Mouse (Mus musculus) limb, embryonic 10.5 days (tissue): ENCODE results near the gene Rbfox1. TPM values are rescaled to one million over a fixed set of nuclear protein-coding genes. Genes with fewer than 3 reads are reported as not detected.

ENCODE experiments used
- DNase-seq: peaks from one replicate; pipeline ENCODE4 v3.0.0-alpha.2; 2017; ENCODE audit warnings: low spot score
- H3K27ac ChIP-seq: fragments of 300-500 bp; sonication (generic); 2 replicates; pipeline ENCODE4 v1.5.1; 2016; ENCODE audit warnings: mild to moderate bottlenecking
- H3K27me3 ChIP-seq: fragments of 300-500 bp; sonication (generic); 2 replicates; pipeline ENCODE4 v1.6.1; 2016; ENCODE audit warnings: low read depth, mild to moderate bottlenecking; ENCODE audit not compliant: poor library complexity, severe bottlenecking
- H3K36me3 ChIP-seq: fragments of 300-500 bp; sonication (generic); 2 replicates; pipeline ENCODE4 v1.6.1; 2016; ENCODE audit warnings: mild to moderate bottlenecking, moderate library complexity
- H3K4me1 ChIP-seq: fragments of 300-500 bp; sonication (generic); 2 replicates; pipeline ENCODE4 v1.6.1; 2016
- H3K4me3 ChIP-seq: fragments of 300-500 bp; sonication (generic); 2 replicates; pipeline ENCODE4 v1.5.1; 2016; ENCODE audit warnings: mild to moderate bottlenecking, moderate library complexity
- H3K9me3 ChIP-seq: fragments of 300-500 bp; sonication (generic); replicated peaks from 2 replicates; pipeline ENCODE4 v1.6.1; 2016; ENCODE audit warnings: mild to moderate bottlenecking
- WGBS: fragments of 180-500 bp; shearing (Covaris S2); methylation state at CpG from one replicate; pipeline ENCODE4 v1.1.7; 2016; 5-methylcytosine and 5-hydroxymethylcytosine counted together
- polyA plus RNA-seq: library from polyadenylated mRNA; unstranded; fragments of >200 nt; fragmentation: Nextera tagmentation; extraction: Ambion mirVana; gene quantifications from 2 replicates; pipeline ENCODE4 v1.2.1, GENCODE M21; 2016

Gene Rbfox1
- polyA plus RNA-seq, 1 experiment from 2014 or later: 0.64 TPM

- DNase-seq: no peak
Observed at GRCm38 (mm10) chr16:6427292-6428281, 542.4 kb downstream of the Rbfox1 start.

GRCm38 (mm10) chr16:6430981-6431380 lies 545.8 kb downstream of the Rbfox1 start:
- WGBS: 89% methylated on average over 2 of the region's 2 CpGs
- no peak for DNase-seq
- H3K27me3 ChIP-seq: no peaks in the 10 kb centered on the region

More at GRCm38 (mm10) chr16:6427292-6428281, 542.4 kb downstream of the Rbfox1 start:
- Histone ChIP-seq H3K27me3 (no peaks in the 10 kb centered on the region), H3K27ac (no peak overlapping the region), H3K4me1 (no peaks in the 10 kb centered on the region), H3K36me3 (no peaks in the 10 kb centered on the region), H3K9me3 (no peaks in the 10 kb centered on the region), H3K4me3 (no peak overlapping the region)
- WGBS: 89% methylated on average over 12 of the region's 12 CpGs

GRCm38 (mm10) chr16:6436445-6436844 lies 551.3 kb downstream of the Rbfox1 start:
- no peak for DNase-seq
- WGBS: 71% methylated on average over 2 of the region's 2 CpGs
- Histone ChIP-seq H3K9me3 (no peaks in the 10 kb centered on the region), H3K4me1 (peaks cover 5% of the 10 kb centered on the region; the same call in 1 of the 2 replicates), H3K4me3 (no peak overlapping the region), H3K27ac (no peak overlapping the region), H3K36me3 (no peaks in the 10 kb centered on the region), H3K27me3 (no peaks in the 10 kb centered on the region)

More at GRCm38 (mm10) chr16:6430981-6431380, 545.8 kb downstream of the Rbfox1 start:
- Histone ChIP-seq H3K4me3 (no peak overlapping the region), H3K4me1 (no peaks in the 10 kb centered on the region), H3K27ac (no peak overlapping the region), H3K36me3 (no peaks in the 10 kb centered on the region), H3K9me3 (no peaks in the 10 kb centered on the region)

- WGBS: 27% methylated on average over 5 of the region's 5 CpGs
- peak overlapping the region; percentile 22; the same call in 1 of the 2 replicates for H3K4me3 ChIP-seq
- peak; percentile 49 for DNase-seq
- H3K36me3 ChIP-seq: no peaks in the 10 kb centered on the region
- H3K4me1 ChIP-seq: peaks cover 6% of the 10 kb centered on the region; the same call in 1 of the 2 replicates
- H3K9me3 ChIP-seq: no peaks in the 10 kb centered on the region
- no peak overlapping the region for H3K27ac ChIP-seq
- peaks cover 15% of the 10 kb centered on the region; the same call in 1 of the 2 replicates for H3K27me3 ChIP-seq
Observed at GRCm38 (mm10) chr16:6448250-6448649, 563.1 kb downstream of the Rbfox1 start.

GRCm38 (mm10) chr16:6455349-6455748 lies 570.2 kb downstream of the Rbfox1 start:
- no peak for DNase-seq
- 77% methylated on average over 3 of the region's 3 CpGs for WGBS

GRCm38 (mm10) chr16:6479094-6479590 lies 594.0 kb downstream of the Rbfox1 start:
- 76% methylated on average over 1 of the region's 1 CpGs for WGBS
- H3K4me3 ChIP-seq: no peak overlapping the region
- H3K27me3 ChIP-seq: peaks cover 30% of the 10 kb centered on the region; the same call in 1 of the 2 replicates
- no peaks in the 10 kb centered on the region for H3K9me3 ChIP-seq
- no peaks in the 10 kb centered on the region for H3K4me1 ChIP-seq
- H3K27ac ChIP-seq: no peak overlapping the region
- DNase-seq: no peak
- no peaks in the 10 kb centered on the region for H3K36me3 ChIP-seq

More at GRCm38 (mm10) chr16:6455349-6455748, 570.2 kb downstream of the Rbfox1 start:
- Histone ChIP-seq H3K36me3 (no peaks in the 10 kb centered on the region), H3K27ac (no peak overlapping the region), H3K4me1 (no peaks in the 10 kb centered on the region), H3K27me3 (peaks cover 46% of the 10 kb centered on the region; the same call in 1 of the 2 replicates), H3K9me3 (no peaks in the 10 kb centered on the region), H3K4me3 (no peak overlapping the region)

GRCm38 (mm10) chr16:6479616-6480410 lies 594.7 kb downstream of the Rbfox1 start:
- WGBS: 30% methylated on average over 3 of the region's 3 CpGs
- DNase-seq: no peak
- no peaks in the 10 kb centered on the region for H3K36me3 ChIP-seq
- H3K9me3 ChIP-seq: no peaks in the 10 kb centered on the region
- peaks cover 29% of the 10 kb centered on the region; the same call in 1 of the 2 replicates for H3K27me3 ChIP-seq
- no peak overlapping the region for H3K27ac ChIP-seq
- H3K4me1 ChIP-seq: no peaks in the 10 kb centered on the region
- H3K4me3 ChIP-seq: no peak overlapping the region

- H3K9me3 ChIP-seq: no peaks in the 10 kb centered on the region
- no peaks in the 10 kb centered on the region for H3K36me3 ChIP-seq
- H3K27me3 ChIP-seq: peaks cover 29% of the 10 kb centered on the region; the same call in 1 of the 2 replicates
- no peak overlapping the region for H3K27ac ChIP-seq
- WGBS: 17% methylated on average over 5 of the region's 5 CpGs
- H3K4me3 ChIP-seq: no peak overlapping the region
- no peaks in the 10 kb centered on the region for H3K4me1 ChIP-seq
- DNase-seq: peak; percentile 56
Observed at GRCm38 (mm10) chr16:6480411-6480728, 595.2 kb downstream of the Rbfox1 start.

- WGBS: 86% methylated on average over 8 of the region's 8 CpGs
- Histone ChIP-seq H3K9me3 (no peaks in the 10 kb centered on the region), H3K27ac (no peak overlapping the region), H3K36me3 (no peaks in the 10 kb centered on the region), H3K27me3 (peaks cover 5% of the 10 kb centered on the region; the same call in 1 of the 2 replicates), H3K4me1 (no peaks in the 10 kb centered on the region), H3K4me3 (no peak overlapping the region)
- no peak for DNase-seq
Observed at GRCm38 (mm10) chr16:6483628-6484027, 598.5 kb downstream of the Rbfox1 start.

GRCm38 (mm10) chr16:6485631-6486030 lies 600.5 kb downstream of the Rbfox1 start:
- DNase-seq: no peak
- Histone ChIP-seq H3K27ac (no peak overlapping the region), H3K36me3 (no peaks in the 10 kb centered on the region), H3K4me3 (no peak overlapping the region), H3K9me3 (no peaks in the 10 kb centered on the region), H3K27me3 (no peaks in the 10 kb centered on the region), H3K4me1 (no peaks in the 10 kb centered on the region)
- WGBS: 81% methylated on average over 3 of the region's 3 CpGs

GRCm38 (mm10) chr16:6502219-6502618 lies 617.1 kb downstream of the Rbfox1 start:
- 27% methylated on average over 8 of the region's 8 CpGs for WGBS
- Histone ChIP-seq H3K36me3 (no peaks in the 10 kb centered on the region), H3K9me3 (no peaks in the 10 kb centered on the region), H3K4me1 (no peaks in the 10 kb centered on the region), H3K27me3 (no peaks in the 10 kb centered on the region), H3K27ac (no peak overlapping the region), H3K4me3 (no peak overlapping the region)
- peak; percentile 37 for DNase-seq

GRCm38 (mm10) chr16:6503573-6504331 lies 618.6 kb downstream of the Rbfox1 start:
- Histone ChIP-seq H3K27ac (no peak overlapping the region), H3K4me1 (no peaks in the 10 kb centered on the region), H3K27me3 (no peaks in the 10 kb centered on the region), H3K9me3 (no peaks in the 10 kb centered on the region), H3K36me3 (no peaks in the 10 kb centered on the region), H3K4me3 (no peak overlapping the region)
- WGBS: 68% methylated on average over 5 of the region's 5 CpGs
- peak; percentile 56 for DNase-seq
